Mouse (Mus musculus): Measurements from ENCODE around the gene Prkca. TPM values are rescaled to one million over a fixed set of nuclear protein-coding genes. Genes with fewer than 3 reads are reported as not detected.

Gene Prkca
- polyA plus RNA-seq, 1 experiment, result 18.1 TPM

DNA sequence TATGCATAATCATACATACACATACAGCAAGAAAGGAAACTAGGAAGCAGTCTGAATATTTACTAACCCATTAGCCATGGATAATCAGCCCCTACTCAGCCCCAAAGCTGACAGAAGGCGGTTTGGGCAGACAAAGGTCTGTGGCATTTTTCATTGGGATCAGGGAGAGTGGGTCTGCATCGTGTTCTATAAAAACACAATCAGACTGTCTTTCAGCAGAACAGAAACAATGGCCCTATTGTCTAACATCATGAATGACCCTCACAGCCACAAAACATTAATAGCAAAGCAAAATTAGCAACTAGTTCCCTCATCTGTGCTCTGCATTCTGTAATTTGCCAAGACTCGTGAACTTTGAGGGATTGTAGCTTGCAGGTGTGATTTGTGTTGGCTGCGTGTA is 181.6 kb downstream of the Prkca start:
- TF ChIP-seq CTCF (IDR thresholded peaks at IDR 0.05; ENCODE audit: control insufficient read depth, insufficient read depth, insufficient read length) (no peak), MAX (IDR thresholded peaks at IDR 0.05) (no peak), CEBPB (IDR thresholded peaks at IDR 0.05; ENCODE audit: low read depth) (no peak), USF1 (IDR thresholded peaks at IDR 0.05; ENCODE audit: low read depth) (no peak), MYOD1 (IDR thresholded peaks at IDR 0.05; ENCODE audit: control insufficient read depth, insufficient read length, low read depth) (no peak), FOSL1 (IDR thresholded peaks at IDR 0.05; ENCODE audit: insufficient read depth, low read length, poor library complexity, severe bottlenecking) (no peak), MYOG (IDR thresholded peaks at IDR 0.05; ENCODE audit: control insufficient read depth, extremely low read depth, insufficient read length) (no peak)
- H3ac ChIP-seq (ENCODE audit: control insufficient read depth, insufficient read length, low read depth), result no peak overlapping the region
- H3K79me3 ChIP-seq (ENCODE audit: low read depth), result peaks cover 12% of the 10 kb centered on the region
- peaks cover 39% of the 10 kb centered on the region for H3K79me2 ChIP-seq (ENCODE audit: control insufficient read depth, insufficient read depth)
- no peaks in the 10 kb centered on the region for H3K27me3 ChIP-seq (ENCODE audit: control insufficient read depth, insufficient read depth, insufficient read length)
- no peak overlapping the region for H3K4me3 ChIP-seq (ENCODE audit: insufficient read depth, poor library complexity, severe bottlenecking)
- peaks cover 3% of the 10 kb centered on the region for H3K36me3 ChIP-seq (ENCODE audit: control insufficient read depth, insufficient read depth)

- no peak overlapping the region for H3K4me3 ChIP-seq (ENCODE audit: insufficient read depth, poor library complexity, severe bottlenecking)
These were observed 183.7 kb downstream of the Prkca start for GRCm38 (mm10) chr11:108160056-108160455.

GRCm38 (mm10) chr11:108158046-108158445 is 185.7 kb downstream of the Prkca start:
- H3ac ChIP-seq (ENCODE audit: control insufficient read depth, insufficient read length, low read depth), result no peak overlapping the region
- no peaks in the 10 kb centered on the region for H3K27me3 ChIP-seq (ENCODE audit: control insufficient read depth, insufficient read depth, insufficient read length)
- H3K4me3 ChIP-seq (ENCODE audit: insufficient read depth, poor library complexity, severe bottlenecking), result no peak overlapping the region
- H3K36me3 ChIP-seq (ENCODE audit: control insufficient read depth, insufficient read depth), result peaks cover 3% of the 10 kb centered on the region
- H3K79me2 ChIP-seq (ENCODE audit: control insufficient read depth, insufficient read depth), result peaks cover 49% of the 10 kb centered on the region
- peak; percentile 50 for TF ChIP-seq CEBPB (IDR thresholded peaks at IDR 0.05; ENCODE audit: low read depth)
- TF ChIP-seq USF1 (IDR thresholded peaks at IDR 0.05; ENCODE audit: low read depth), result no peak
- no peak for TF ChIP-seq CTCF (IDR thresholded peaks at IDR 0.05; ENCODE audit: control insufficient read depth, insufficient read depth, insufficient read length)
- H3K79me3 ChIP-seq (ENCODE audit: low read depth), result peaks cover 13% of the 10 kb centered on the region

More at GRCm38 (mm10) chr11:108160056-108160455, 183.7 kb downstream of the Prkca start:
- no peak for TF ChIP-seq CEBPB (IDR thresholded peaks at IDR 0.05; ENCODE audit: low read depth)
- no peak for TF ChIP-seq MYOG (IDR thresholded peaks at IDR 0.05; ENCODE audit: control insufficient read depth, extremely low read depth, insufficient read length)
- TF ChIP-seq USF1 (IDR thresholded peaks at IDR 0.05; ENCODE audit: low read depth), result no peak
- peak; percentile 28 for TF ChIP-seq MAX (IDR thresholded peaks at IDR 0.05)
- no peak for TF ChIP-seq CTCF (IDR thresholded peaks at IDR 0.05; ENCODE audit: control insufficient read depth, insufficient read depth, insufficient read length)
- peak; percentile 92 for TF ChIP-seq FOSL1 (IDR thresholded peaks at IDR 0.05; ENCODE audit: insufficient read depth, low read length, poor library complexity, severe bottlenecking)
- no peak for TF ChIP-seq MYOD1 (IDR thresholded peaks at IDR 0.05; ENCODE audit: control insufficient read depth, insufficient read length, low read depth)
- Histone ChIP-seq H3ac (ENCODE audit: control insufficient read depth, insufficient read length, low read depth) (no peak overlapping the region), H3K27me3 (ENCODE audit: control insufficient read depth, insufficient read depth, insufficient read length) (no peaks in the 10 kb centered on the region), H3K36me3 (ENCODE audit: control insufficient read depth, insufficient read depth) (peaks cover 3% of the 10 kb centered on the region), H3K79me2 (ENCODE audit: control insufficient read depth, insufficient read depth) (peaks cover 50% of the 10 kb centered on the region), H3K79me3 (ENCODE audit: low read depth) (peaks cover 13% of the 10 kb centered on the region)

- TF ChIP-seq MYOD1 (IDR thresholded peaks at IDR 0.05; ENCODE audit: control insufficient read depth, insufficient read length, low read depth) (no peak), CEBPB (IDR thresholded peaks at IDR 0.05; ENCODE audit: low read depth) (no peak), MYOG (IDR thresholded peaks at IDR 0.05; ENCODE audit: control insufficient read depth, extremely low read depth, insufficient read length) (no peak), MAX (IDR thresholded peaks at IDR 0.05) (no peak), USF1 (IDR thresholded peaks at IDR 0.05; ENCODE audit: low read depth) (no peak), CTCF (IDR thresholded peaks at IDR 0.05; ENCODE audit: control insufficient read depth, insufficient read depth, insufficient read length) (no peak), FOSL1 (IDR thresholded peaks at IDR 0.05; ENCODE audit: insufficient read depth, low read length, poor library complexity, severe bottlenecking) (no peak)
These were observed 186.7 kb downstream of the Prkca start for GRCm38 (mm10) chr11:108157074-108157473.

DNA sequence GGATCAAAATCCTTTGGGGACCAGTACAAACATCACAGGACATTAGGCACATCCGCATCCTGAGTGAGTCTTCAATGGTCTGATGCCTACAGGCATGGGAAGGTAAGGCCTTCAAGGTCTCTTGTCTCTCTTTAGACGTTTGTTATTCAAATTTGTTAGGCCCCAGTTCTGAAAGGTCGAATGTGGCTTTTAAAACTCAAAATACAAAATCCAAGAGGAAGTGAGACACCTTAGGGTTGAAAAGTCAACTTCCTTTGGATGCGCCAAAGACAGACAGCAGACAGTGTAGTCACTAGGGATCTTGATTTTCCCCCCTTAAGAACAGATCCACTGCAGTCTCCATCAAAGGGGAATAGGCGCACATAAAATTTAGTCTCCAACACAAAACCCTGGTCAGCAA is 187.6 kb downstream of the Prkca start:
- Histone ChIP-seq H3K4me3 (ENCODE audit: insufficient read depth, poor library complexity, severe bottlenecking) (no peak overlapping the region), H3K27me3 (ENCODE audit: control insufficient read depth, insufficient read depth, insufficient read length) (no peaks in the 10 kb centered on the region), H3K36me3 (ENCODE audit: control insufficient read depth, insufficient read depth) (peaks cover 3% of the 10 kb centered on the region), H3K79me2 (ENCODE audit: control insufficient read depth, insufficient read depth) (peaks cover 57% of the 10 kb centered on the region), H3K79me3 (ENCODE audit: low read depth) (peaks cover 13% of the 10 kb centered on the region), H3ac (ENCODE audit: control insufficient read depth, insufficient read length, low read depth) (no peak overlapping the region)
- TF ChIP-seq MAX (IDR thresholded peaks at IDR 0.05) (no peak), CTCF (IDR thresholded peaks at IDR 0.05; ENCODE audit: control insufficient read depth, insufficient read depth, insufficient read length) (no peak), FOSL1 (IDR thresholded peaks at IDR 0.05; ENCODE audit: insufficient read depth, low read length, poor library complexity, severe bottlenecking) (no peak)

More at GRCm38 (mm10) chr11:108157074-108157473, 186.7 kb downstream of the Prkca start:
- Histone ChIP-seq H3ac (ENCODE audit: control insufficient read depth, insufficient read length, low read depth) (no peak overlapping the region), H3K4me3 (ENCODE audit: insufficient read depth, poor library complexity, severe bottlenecking) (no peak overlapping the region), H3K27me3 (ENCODE audit: control insufficient read depth, insufficient read depth, insufficient read length) (no peaks in the 10 kb centered on the region), H3K79me2 (ENCODE audit: control insufficient read depth, insufficient read depth) (peaks cover 52% of the 10 kb centered on the region), H3K79me3 (ENCODE audit: low read depth) (peaks cover 13% of the 10 kb centered on the region), H3K36me3 (ENCODE audit: control insufficient read depth, insufficient read depth) (peaks cover 3% of the 10 kb centered on the region)

GRCm38 (mm10) chr11:108155088-108155580 is 188.6 kb downstream of the Prkca start:
- no peak overlapping the region for H3ac ChIP-seq (ENCODE audit: control insufficient read depth, insufficient read length, low read depth)
- no peaks in the 10 kb centered on the region for H3K27me3 ChIP-seq (ENCODE audit: control insufficient read depth, insufficient read depth, insufficient read length)
- peaks cover 57% of the 10 kb centered on the region for H3K79me2 ChIP-seq (ENCODE audit: control insufficient read depth, insufficient read depth)
- H3K36me3 ChIP-seq (ENCODE audit: control insufficient read depth, insufficient read depth), result peaks cover 3% of the 10 kb centered on the region
- no peak overlapping the region for H3K4me3 ChIP-seq (ENCODE audit: insufficient read depth, poor library complexity, severe bottlenecking)
- TF ChIP-seq FOSL1 (IDR thresholded peaks at IDR 0.05; ENCODE audit: insufficient read depth, low read length, poor library complexity, severe bottlenecking), result no peak
- TF ChIP-seq MYOG (IDR thresholded peaks at IDR 0.05; ENCODE audit: control insufficient read depth, extremely low read depth, insufficient read length), result no peak
- no peak for TF ChIP-seq CTCF (IDR thresholded peaks at IDR 0.05; ENCODE audit: control insufficient read depth, insufficient read depth, insufficient read length)
- H3K79me3 ChIP-seq (ENCODE audit: low read depth), result peaks cover 13% of the 10 kb centered on the region
